ENCODE assay signal across 24 mouse cellular contexts in the genomic region with DNA sequence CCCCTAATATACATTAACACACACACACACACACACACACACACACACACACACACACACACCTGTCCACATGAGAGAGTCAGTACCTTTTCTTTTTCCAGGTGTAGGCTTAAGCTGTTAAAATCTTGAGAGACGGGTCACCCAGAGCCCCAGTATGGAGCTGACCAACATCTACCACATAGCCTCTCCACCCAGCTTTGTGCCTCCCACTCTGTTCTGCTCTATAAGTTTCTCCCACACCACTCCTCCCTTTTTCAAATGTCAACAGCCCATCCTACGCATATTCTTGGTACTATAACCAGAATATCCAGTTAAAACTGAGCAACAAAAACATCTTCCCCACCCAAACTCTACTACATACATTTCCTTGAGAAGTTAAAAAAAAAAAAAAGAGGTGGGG. TPM values are rescaled to one million over a fixed set of nuclear protein-coding genes. Genes with fewer than 3 reads are reported as not detected.
"Had no signal": no experiment of that assay in that cellular context is flagged by ENCODE, and none has a peak within 500 bp of the region (broad histone marks: within the 10 kb centered on the region; RNA-seq: fewer than 3 reads in every experiment).

No protein-coding gene starts in this region.

- H3K9ac ChIP-seq: heart, embryonic 12.5 days; hindbrain, embryonic 13.5 days; hindbrain, embryonic 15.5 days; limb, embryonic 13.5 days; limb, embryonic 15.5 days; liver, embryonic 12.5 days; liver, embryonic 14.5 days had no signal

- ATAC-seq: forebrain, embryonic 16.5 days; hindbrain, postnatal 0 days; intestine, embryonic 16.5 days; liver, embryonic 12.5 days had no signal

- H3K36me3 ChIP-seq: heart, embryonic 10.5 days; heart, embryonic 12.5 days; hindbrain, embryonic 13.5 days; hindbrain, embryonic 15.5 days; limb, embryonic 13.5 days; limb, embryonic 15.5 days; liver, embryonic 12.5 days had no signal

- H3K4me2 ChIP-seq: heart, embryonic 12.5 days; hindbrain, embryonic 13.5 days; hindbrain, embryonic 15.5 days; limb, embryonic 13.5 days; limb, embryonic 15.5 days; liver, embryonic 12.5 days had no signal

- DNase-seq: gastrocnemius, adult 2 months; gastrocnemius, postnatal 10 days; gastrocnemius, postnatal 25 days; heart, adult 18-20 months; heart, postnatal 14 days; heart, postnatal 36 days; kidney, adult 11 months; kidney, postnatal 14 days; kidney, postnatal 36 days; layer of hippocampus, adult 9-11 months; layer of hippocampus, postnatal 36 days; left cerebral cortex, postnatal 4 days had no signal

- H3K9me3 ChIP-seq: heart, embryonic 10.5 days; heart, embryonic 12.5 days; hindbrain, embryonic 13.5 days; hindbrain, embryonic 15.5 days; limb, embryonic 13.5 days; limb, embryonic 15.5 days; liver, embryonic 12.5 days had no signal

- H3K27ac ChIP-seq: gastrocnemius, adult 2 months; heart, embryonic 10.5 days; hindbrain, embryonic 13.5 days; hindbrain, embryonic 15.5 days; hindbrain, postnatal 0 days; limb, embryonic 13.5 days; limb, embryonic 15.5 days; liver, embryonic 12.5 days; liver, embryonic 14.5 days had no signal

- H3K4me1 ChIP-seq: heart, embryonic 10.5 days; heart, embryonic 12.5 days; hindbrain, embryonic 13.5 days; hindbrain, embryonic 15.5 days; limb, embryonic 13.5 days; limb, embryonic 15.5 days; liver, embryonic 12.5 days had no signal

- H3K4me3 ChIP-seq: gastrocnemius, adult 2 months; heart, embryonic 10.5 days; heart, embryonic 12.5 days; hindbrain, embryonic 13.5 days; hindbrain, embryonic 15.5 days; limb, embryonic 13.5 days; limb, embryonic 15.5 days; liver, embryonic 12.5 days had no signal

- H3K27me3 ChIP-seq: heart, embryonic 12.5 days; hindbrain, embryonic 13.5 days; hindbrain, embryonic 15.5 days; limb, embryonic 13.5 days; limb, embryonic 15.5 days; liver, embryonic 12.5 days had no signal

RNA-seq across cellular contexts. Expression of gene Cntn3, which starts 49.9 kb away (rescaled TPM):
- polyA plus RNA-seq: liver, adult 2 months had no signal
